Mouse (Mus musculus): Measurements from ENCODE around the gene Togaram2. TPM values are rescaled to one million over a fixed set of nuclear protein-coding genes. Genes with fewer than 3 reads are reported as not detected.
"Not testable (repeated sequence)": the region's sequence is repeated elsewhere in the genome, so short reads cannot be mapped to it uniquely, and the experiment has no call there.

Gene Togaram2
- total RNA-seq, 1 experiment from 2014 or later = not detected

DNA sequence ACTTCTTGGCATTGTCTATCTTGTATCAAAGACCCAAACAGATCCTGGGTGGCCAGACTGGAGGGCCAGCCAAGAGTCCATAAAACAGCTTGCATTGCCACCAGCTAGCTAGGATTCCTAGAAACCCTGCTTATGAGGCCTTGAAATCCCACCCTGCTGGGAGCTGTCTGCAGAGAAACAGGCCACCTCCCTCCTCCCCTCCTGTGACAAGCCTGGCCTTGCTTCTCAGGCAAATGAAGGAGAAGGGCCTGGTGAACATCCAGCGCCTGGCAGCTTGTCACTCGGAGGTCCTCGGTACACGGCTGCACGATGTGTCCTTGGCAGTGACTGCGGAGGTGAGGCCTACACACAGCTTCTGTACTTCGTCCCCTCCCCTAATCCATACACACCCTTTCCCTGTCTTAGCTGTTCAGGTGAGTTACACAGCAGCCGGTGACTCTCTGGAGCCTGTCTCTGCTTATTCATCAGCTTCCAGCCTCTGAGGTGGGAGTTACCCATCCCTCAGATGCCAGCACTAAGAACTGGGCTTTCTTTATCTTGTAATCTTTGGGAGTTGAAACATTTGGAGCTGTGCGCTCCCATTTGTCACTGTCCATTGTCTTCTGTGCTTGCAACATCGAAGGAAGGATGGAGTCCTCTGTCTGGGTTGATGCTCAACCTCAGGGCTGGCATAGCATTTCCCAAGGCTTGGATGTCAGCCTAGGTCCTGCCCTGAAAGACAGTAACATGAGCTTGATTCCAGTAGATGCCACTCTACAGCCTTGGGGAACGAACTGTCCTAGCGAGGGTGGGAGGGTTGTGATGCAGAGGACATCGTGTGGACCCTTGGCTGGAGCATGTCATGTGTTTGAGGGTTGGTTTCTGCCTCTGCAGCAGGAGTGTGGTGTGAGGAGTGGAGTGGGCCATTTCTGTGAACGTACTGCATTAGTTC, 32.8 kb downstream of the Togaram2 start:
- no peak for ATAC-seq (replicated peaks in 1 of 2; ENCODE audit: insufficient read depth in 1 of 2, low FRiP score in 2 of 2, low TSS enrichment in 1 of 2, low read depth in 1 of 2, poor library complexity in 2 of 2, severe bottlenecking in 2 of 2)

GRCm38 (mm10) chr17:71707715-71708114, 34.7 kb downstream of the Togaram2 start:
- no peak for ATAC-seq (replicated peaks in 1 of 2; ENCODE audit: insufficient read depth in 1 of 2, low FRiP score in 2 of 2, low TSS enrichment in 1 of 2, low read depth in 1 of 2, poor library complexity in 2 of 2, severe bottlenecking in 2 of 2)

GRCm38 (mm10) chr17:71712279-71712678, 39.2 kb downstream of the Togaram2 start:
- ATAC-seq (replicated peaks in 1 of 2; ENCODE audit: insufficient read depth in 1 of 2, low FRiP score in 2 of 2, low TSS enrichment in 1 of 2, low read depth in 1 of 2, poor library complexity in 2 of 2, severe bottlenecking in 2 of 2) = no peak

- ATAC-seq (replicated peaks in 1 of 2; ENCODE audit: insufficient read depth in 1 of 2, low FRiP score in 2 of 2, low TSS enrichment in 1 of 2, low read depth in 1 of 2, poor library complexity in 2 of 2, severe bottlenecking in 2 of 2) = no peak
These were observed 42.0 kb downstream of the Togaram2 start for GRCm38 (mm10) chr17:71715034-71715433.

DNA sequence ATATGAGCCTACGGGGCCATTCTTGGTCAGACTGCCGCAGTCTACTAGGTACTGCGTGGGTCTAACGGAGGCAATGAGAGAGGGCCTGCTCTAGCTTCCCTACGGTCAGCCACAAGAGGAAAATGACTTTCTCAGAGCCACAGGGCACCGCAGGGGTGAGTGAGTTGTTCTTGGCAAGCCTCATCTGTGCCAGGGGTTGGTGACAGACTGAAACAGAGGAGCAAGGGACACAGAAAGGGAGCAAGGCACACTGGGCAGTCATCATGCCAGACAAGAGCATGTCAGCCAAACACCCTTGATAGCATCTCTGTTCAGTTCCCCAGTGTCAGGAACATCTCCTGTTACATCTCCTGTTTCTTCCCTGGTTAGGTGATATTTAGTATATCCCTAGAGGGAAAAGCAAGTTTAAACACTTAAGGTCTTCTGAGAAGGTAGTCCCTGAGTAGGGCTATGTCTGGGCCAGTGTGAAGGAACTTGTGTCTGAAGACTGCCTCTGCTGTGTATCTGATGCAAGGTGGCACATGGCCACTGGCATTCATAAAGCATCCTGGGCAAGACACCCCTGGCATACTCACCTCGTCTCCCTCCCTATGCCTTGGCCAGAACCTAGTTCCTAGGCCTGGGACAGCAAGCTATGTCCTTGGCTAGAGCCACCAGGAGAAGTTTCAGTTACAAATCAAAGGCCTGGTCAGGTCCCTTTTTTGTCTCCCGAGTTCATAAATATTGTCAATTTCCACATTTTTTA, 45.0 kb downstream of the Togaram2 start:
- no peak for ATAC-seq (replicated peaks in 1 of 2; ENCODE audit: insufficient read depth in 1 of 2, low FRiP score in 2 of 2, low TSS enrichment in 1 of 2, low read depth in 1 of 2, poor library complexity in 2 of 2, severe bottlenecking in 2 of 2)

- ATAC-seq (replicated peaks in 1 of 2; ENCODE audit: insufficient read depth in 1 of 2, low FRiP score in 2 of 2, low TSS enrichment in 1 of 2, low read depth in 1 of 2, poor library complexity in 2 of 2, severe bottlenecking in 2 of 2) = no peak
These were observed 47.4 kb downstream of the Togaram2 start for GRCm38 (mm10) chr17:71720434-71720833.

GRCm38 (mm10) chr17:71721019-71721418, 48.0 kb downstream of the Togaram2 start:
- no peak for ATAC-seq (replicated peaks in 1 of 2; ENCODE audit: insufficient read depth in 1 of 2, low FRiP score in 2 of 2, low TSS enrichment in 1 of 2, low read depth in 1 of 2, poor library complexity in 2 of 2, severe bottlenecking in 2 of 2)

- ATAC-seq (replicated peaks in 1 of 2; ENCODE audit: insufficient read depth in 1 of 2, low FRiP score in 2 of 2, low TSS enrichment in 1 of 2, low read depth in 1 of 2, poor library complexity in 2 of 2, severe bottlenecking in 2 of 2) = no peak
These were observed 57.6 kb downstream of the Togaram2 start for GRCm38 (mm10) chr17:71730655-71731054.

DNA sequence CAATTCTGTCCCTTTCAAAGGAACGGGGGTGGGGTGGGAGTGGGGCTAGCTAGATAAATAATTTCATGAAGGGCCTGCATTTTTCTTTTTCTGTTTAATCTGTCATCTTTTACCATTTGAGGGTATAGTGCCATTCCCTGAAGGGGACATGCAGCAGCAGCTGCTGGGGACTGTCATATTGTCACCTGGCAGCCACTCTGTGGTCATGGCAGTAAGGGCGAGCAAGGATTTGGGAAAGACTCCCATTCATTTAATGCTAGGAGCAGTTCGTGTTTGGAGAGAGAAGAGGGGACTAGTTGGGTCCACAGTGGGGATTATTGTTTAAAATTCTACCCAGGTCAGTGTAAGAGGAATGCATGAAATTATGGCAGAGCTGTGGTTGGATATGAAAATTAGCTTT, 63.4 kb downstream of the Togaram2 start:
- no peak for ATAC-seq (replicated peaks in 1 of 2; ENCODE audit: insufficient read depth in 1 of 2, low FRiP score in 2 of 2, low TSS enrichment in 1 of 2, low read depth in 1 of 2, poor library complexity in 2 of 2, severe bottlenecking in 2 of 2)

GRCm38 (mm10) chr17:71742156-71742555, 69.1 kb downstream of the Togaram2 start:
- no peak for ATAC-seq (replicated peaks in 1 of 2; ENCODE audit: insufficient read depth in 1 of 2, low FRiP score in 2 of 2, low TSS enrichment in 1 of 2, low read depth in 1 of 2, poor library complexity in 2 of 2, severe bottlenecking in 2 of 2)

DNA sequence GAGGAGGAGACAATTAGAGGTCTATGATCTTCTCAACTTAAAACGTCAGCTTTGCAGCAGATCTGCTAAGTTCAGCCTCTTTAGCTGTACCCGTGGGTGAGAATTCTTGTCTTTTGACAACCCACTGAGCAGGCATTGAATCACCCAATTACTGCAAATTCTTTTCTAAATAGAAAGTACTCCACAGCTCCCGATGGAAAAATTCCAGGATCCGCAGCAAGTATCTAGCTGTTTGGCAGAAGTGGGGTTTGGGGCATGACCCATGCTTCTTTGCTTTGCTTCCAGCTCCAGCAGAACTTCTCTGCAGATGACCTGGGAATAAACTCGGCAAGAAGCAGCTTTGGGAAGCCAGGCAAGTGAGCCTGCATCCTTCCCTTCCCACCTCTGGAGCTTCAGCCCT, 69.9 kb downstream of the Togaram2 start:
- ATAC-seq (replicated peaks in 1 of 2; ENCODE audit: insufficient read depth in 1 of 2, low FRiP score in 2 of 2, low TSS enrichment in 1 of 2, low read depth in 1 of 2, poor library complexity in 2 of 2, severe bottlenecking in 2 of 2) = no peak

- ATAC-seq (replicated peaks in 1 of 2; ENCODE audit: insufficient read depth in 1 of 2, low FRiP score in 2 of 2, low TSS enrichment in 1 of 2, low read depth in 1 of 2, poor library complexity in 2 of 2, severe bottlenecking in 2 of 2) = no peak
These were observed 73.1 kb downstream of the Togaram2 start for GRCm38 (mm10) chr17:71746114-71746513.

- no peak for ATAC-seq (replicated peaks in 1 of 2; ENCODE audit: insufficient read depth in 1 of 2, low FRiP score in 2 of 2, low TSS enrichment in 1 of 2, low read depth in 1 of 2, poor library complexity in 2 of 2, severe bottlenecking in 2 of 2)
These were observed 74.5 kb downstream of the Togaram2 start for GRCm38 (mm10) chr17:71747561-71747960.

- ATAC-seq (replicated peaks in 1 of 2; ENCODE audit: insufficient read depth in 1 of 2, low FRiP score in 2 of 2, low TSS enrichment in 1 of 2, low read depth in 1 of 2, poor library complexity in 2 of 2, severe bottlenecking in 2 of 2) = no peak
These were observed 76.6 kb downstream of the Togaram2 start for GRCm38 (mm10) chr17:71749616-71750168.

GRCm38 (mm10) chr17:71752831-71753230, 79.8 kb downstream of the Togaram2 start, which contains the start of gene Pcare:
Gene Pcare (minus strand): TSS chr17:71752894.
- ATAC-seq (replicated peaks in 1 of 2; ENCODE audit: insufficient read depth in 1 of 2, low FRiP score in 2 of 2, low TSS enrichment in 1 of 2, low read depth in 1 of 2, poor library complexity in 2 of 2, severe bottlenecking in 2 of 2) = no peak

DNA sequence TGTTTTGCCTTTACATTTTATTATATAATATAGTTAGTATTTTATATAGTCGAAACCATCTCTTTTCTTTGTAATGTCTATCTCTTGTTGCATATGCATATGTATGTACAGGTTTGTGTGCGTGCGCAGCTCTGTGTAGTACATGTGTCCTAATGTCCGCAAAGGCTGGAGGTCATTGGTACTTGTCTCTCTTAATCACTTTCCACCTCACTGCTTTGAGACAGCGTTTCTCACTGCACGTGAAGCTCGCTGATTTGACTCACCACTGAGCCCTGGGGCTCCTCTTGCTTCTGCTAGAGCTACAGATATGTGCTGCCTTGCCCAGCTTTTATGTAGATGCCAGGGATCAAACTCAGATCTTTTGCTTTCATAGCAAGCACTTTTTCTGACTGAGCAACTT, 87.5 kb downstream of the Togaram2 start:
- no peak for ATAC-seq (replicated peaks in 1 of 2; ENCODE audit: insufficient read depth in 1 of 2, low FRiP score in 2 of 2, low TSS enrichment in 1 of 2, low read depth in 1 of 2, poor library complexity in 2 of 2, severe bottlenecking in 2 of 2)

- ATAC-seq (replicated peaks in 1 of 2; ENCODE audit: insufficient read depth in 1 of 2, low FRiP score in 2 of 2, low TSS enrichment in 1 of 2, low read depth in 1 of 2, poor library complexity in 2 of 2, severe bottlenecking in 2 of 2) = not testable (repeated sequence)
These were observed 95.1 kb downstream of the Togaram2 start, which contains the start of gene Clip4 for GRCm38 (mm10) chr17:71768173-71768572. Gene Clip4 (plus strand): TSS chr17:71768473.

DNA sequence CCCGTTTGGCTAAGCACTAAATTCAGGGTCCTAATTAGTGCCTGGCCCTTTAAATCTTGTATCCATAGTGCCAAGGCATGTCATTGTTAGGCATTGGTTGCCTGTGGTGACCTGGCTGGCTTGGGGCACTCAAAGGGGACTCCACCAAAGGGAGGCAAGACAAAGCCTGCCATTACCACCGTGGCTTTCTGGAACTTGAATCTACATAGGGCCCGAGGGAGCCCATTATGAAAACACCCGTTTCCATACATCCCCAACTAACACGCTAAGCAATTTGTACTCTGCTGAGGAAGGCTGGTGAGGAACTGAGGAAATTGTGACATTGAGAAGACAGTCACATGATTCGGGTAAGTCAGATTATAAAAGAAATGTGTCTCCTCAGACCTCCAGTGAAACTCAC, 96.5 kb downstream of the Togaram2 start:
- no peak for ATAC-seq (replicated peaks in 1 of 2; ENCODE audit: insufficient read depth in 1 of 2, low FRiP score in 2 of 2, low TSS enrichment in 1 of 2, low read depth in 1 of 2, poor library complexity in 2 of 2, severe bottlenecking in 2 of 2)

Measured in hematopoietic stem cell, adult 5-6 weeks (primary cell).